Mouse (Mus musculus) hindbrain, embryonic 11.5 days (tissue): ENCODE results near the gene Degs2. TPM values are rescaled to one million over a fixed set of nuclear protein-coding genes. Genes with fewer than 3 reads are reported as not detected.

Experiments
- ATAC-seq: fragments of 200-750 bp; cut with Nextera tagmentation; 2 replicates; pipeline ENCODE4 v1.8.0; 2017; ENCODE audit warnings: mild to moderate bottlenecking, moderate TSS enrichment, moderate library complexity; ENCODE audit not compliant: low FRiP score
- DNase-seq: peaks from one replicate; pipeline ENCODE4 v3.0.0-alpha.2; 2015; ENCODE audit warnings: low spot score
- H3K27ac ChIP-seq: fragments of 300-500 bp; sonication (generic); 2 replicates; pipeline ENCODE4 v1.5.1; 2014; ENCODE audit warnings: mild to moderate bottlenecking, low read depth, low read length
- H3K27me3 ChIP-seq: fragments of 300-500 bp; sonication (generic); 2 replicates; pipeline ENCODE4 v1.6.1; 2014; ENCODE audit warnings: mild to moderate bottlenecking, low read length, moderate library complexity, mixed read lengths; ENCODE audit not compliant: control insufficient read depth, insufficient read depth
- H3K36me3 ChIP-seq: fragments of 300-500 bp; sonication (generic); 2 replicates; pipeline ENCODE4 v1.6.1; 2014; ENCODE audit warnings: mild to moderate bottlenecking, low read length, moderate library complexity, mixed read lengths; ENCODE audit not compliant: control insufficient read depth, insufficient read depth
- H3K4me1 ChIP-seq: fragments of 300-500 bp; sonication (generic); replicated peaks from 2 replicates; pipeline ENCODE4 v1.6.1; 2014; ENCODE audit warnings: low read length, mixed read lengths; ENCODE audit not compliant: control insufficient read depth, insufficient read depth
- H3K4me2 ChIP-seq: fragments of 300-500 bp; sonication (generic); replicated peaks from 2 replicates; pipeline ENCODE4 v1.6.1; 2014; ENCODE audit warnings: mild to moderate bottlenecking, low read depth, low read length
- H3K4me3 ChIP-seq: fragments of 300-500 bp; sonication (generic); 2 replicates; pipeline ENCODE4 v1.5.1; 2014; ENCODE audit warnings: low read depth, low read length
- H3K9ac ChIP-seq: fragments of 300-500 bp; sonication (generic); 2 replicates; pipeline ENCODE4 v1.6.1; 2014; ENCODE audit warnings: low read depth, low read length
- H3K9me3 ChIP-seq: fragments of 300-500 bp; sonication (generic); 2 replicates; pipeline ENCODE4 v1.6.1; 2016; ENCODE audit warnings: low read length; ENCODE audit not compliant: control insufficient read depth
- WGBS: fragments of 180-500 bp; shearing (Covaris S2); extraction: QIAGEN DNeasy Blood & Tissue Kit; methylation state at CpG from one replicate; pipeline ENCODE4 v1.1.7; 2014; 5-methylcytosine and 5-hydroxymethylcytosine counted together
- polyA plus RNA-seq: library from polyadenylated mRNA; unstranded; fragments of >200 nt; fragmentation: Nextera tagmentation; extraction: Ambion mirVana; gene quantifications from 2 replicates; pipeline ENCODE4 v1.2.1, GENCODE M21; 2014

The Degs2 gene
- polyA plus RNA-seq, 1 experiment from 2014 or later = 2.7 TPM

GRCm38 (mm10) chr12:108677116-108677515 is 25.0 kb downstream of the Degs2 start:
- Histone ChIP-seq H3K27ac (no peak overlapping the region), H3K4me3 (no peak overlapping the region), H3K4me1 (no peaks in the 10 kb centered on the region), H3K27me3 (no peaks in the 10 kb centered on the region), H3K4me2 (no peak overlapping the region), H3K9ac (no peak overlapping the region), H3K36me3 (peaks cover 13% of the 10 kb centered on the region; the same call in 1 of the 2 replicates), H3K9me3 (no peaks in the 10 kb centered on the region)
- ATAC-seq (no peak), DNase-seq (no peak)
- WGBS = 87% methylated on average over 5 of the region's 5 CpGs

- H3K9ac ChIP-seq = no peak overlapping the region
- peaks cover 10% of the 10 kb centered on the region; the same call in 1 of the 2 replicates for H3K36me3 ChIP-seq
- no peak overlapping the region for H3K4me3 ChIP-seq
- H3K27ac ChIP-seq = no peak overlapping the region
- H3K4me1 ChIP-seq = no peaks in the 10 kb centered on the region
- DNase-seq (no peak), ATAC-seq (no peak)
- H3K4me2 ChIP-seq = no peak overlapping the region
- H3K9me3 ChIP-seq = no peaks in the 10 kb centered on the region
- H3K27me3 ChIP-seq = no peaks in the 10 kb centered on the region
- 83% methylated on average over 8 of the region's 8 CpGs for WGBS
Observed at GRCm38 (mm10) chr12:108675614-108676401, 26.3 kb downstream of the Degs2 start.

DNA sequence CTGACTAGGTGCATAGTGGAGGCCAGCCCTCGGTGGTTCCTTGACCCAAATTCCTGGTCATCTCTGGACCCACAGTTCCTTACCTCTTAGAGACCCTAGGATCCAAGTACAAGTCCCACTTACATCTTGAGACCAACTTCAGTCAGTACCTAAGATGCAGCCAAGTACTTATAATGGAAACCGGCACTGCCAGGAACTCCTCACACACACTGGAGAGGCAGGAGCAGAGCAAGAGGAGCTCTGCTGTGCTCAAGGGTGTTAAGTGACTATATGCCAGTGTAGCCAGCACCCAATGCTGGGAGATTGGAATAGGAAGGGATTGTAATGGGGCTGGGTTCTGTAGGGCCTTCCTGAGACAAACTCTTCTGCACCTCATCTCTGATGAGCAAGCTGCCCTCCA is 27.2 kb downstream of the Degs2 start:
- no peak overlapping the region for H3K27ac ChIP-seq
- no peak overlapping the region for H3K4me2 ChIP-seq
- H3K4me3 ChIP-seq = no peak overlapping the region
- 89% methylated on average over 2 of the region's 2 CpGs for WGBS
- DNase-seq = no peak
- H3K4me1 ChIP-seq = no peaks in the 10 kb centered on the region
- no peaks in the 10 kb centered on the region for H3K9me3 ChIP-seq
- H3K36me3 ChIP-seq = 0 out of 2 replicates have a peak, but pooled peaks cover 5% of the 10 kb centered on the region
- no peaks in the 10 kb centered on the region for H3K27me3 ChIP-seq
- ATAC-seq = no peak
- H3K9ac ChIP-seq = no peak overlapping the region

GRCm38 (mm10) chr12:108674502-108674901 is 27.6 kb downstream of the Degs2 start:
- ATAC-seq (no peak), DNase-seq (no peak)
- Histone ChIP-seq H3K27me3 (no peaks in the 10 kb centered on the region), H3K4me3 (no peak overlapping the region), H3K4me2 (no peak overlapping the region), H3K36me3 (0 out of 2 replicates have a peak, but pooled peaks cover 5% of the 10 kb centered on the region), H3K27ac (no peak overlapping the region), H3K9ac (no peak overlapping the region), H3K9me3 (no peaks in the 10 kb centered on the region), H3K4me1 (no peaks in the 10 kb centered on the region)
- 95% methylated on average over 4 of the region's 4 CpGs for WGBS

- H3K27me3 ChIP-seq = no peaks in the 10 kb centered on the region
- H3K4me3 ChIP-seq = no peak overlapping the region
- DNase-seq (no peak), ATAC-seq (no peak)
- H3K9ac ChIP-seq = no peak overlapping the region
- 0 out of 2 replicates have a peak, but pooled peaks cover 5% of the 10 kb centered on the region for H3K36me3 ChIP-seq
- no peaks in the 10 kb centered on the region for H3K9me3 ChIP-seq
- H3K27ac ChIP-seq = no peak overlapping the region
- 67% methylated on average over 3 of the region's 3 CpGs for WGBS
- no peaks in the 10 kb centered on the region for H3K4me1 ChIP-seq
- H3K4me2 ChIP-seq = no peak overlapping the region
Observed at GRCm38 (mm10) chr12:108673546-108673945, 28.6 kb downstream of the Degs2 start.

- Histone ChIP-seq H3K27me3 (no peaks in the 10 kb centered on the region), H3K36me3 (0 out of 2 replicates have a peak, but pooled peaks cover 5% of the 10 kb centered on the region), H3K4me3 (no peak overlapping the region), H3K9ac (no peak overlapping the region), H3K9me3 (no peaks in the 10 kb centered on the region), H3K4me2 (no peak overlapping the region), H3K27ac (no peak overlapping the region), H3K4me1 (no peaks in the 10 kb centered on the region)
- ATAC-seq (no peak), DNase-seq (no peak)
- WGBS = 86% methylated on average over 4 of the region's 4 CpGs
Observed at GRCm38 (mm10) chr12:108672908-108673307, 29.2 kb downstream of the Degs2 start.

DNA sequence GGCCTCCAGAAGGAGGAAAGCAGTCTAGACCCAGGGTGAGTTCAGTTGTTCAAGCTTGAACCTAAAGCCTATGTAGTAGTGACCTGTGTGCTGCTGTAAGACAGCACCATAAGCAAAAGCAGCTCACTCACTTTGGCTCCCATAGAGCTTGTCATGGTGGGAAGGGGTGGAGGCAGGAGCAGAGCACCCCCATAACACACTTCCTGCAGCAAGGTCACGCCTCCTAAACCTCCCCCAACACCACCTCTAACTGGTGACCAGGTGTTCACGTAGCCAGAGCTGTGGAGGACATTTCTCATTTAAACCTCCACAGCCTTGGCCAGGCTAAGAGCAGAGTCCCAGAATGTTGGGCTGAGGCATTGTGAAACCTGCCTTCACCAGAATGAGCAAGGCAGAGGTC is 30.6 kb downstream of the Degs2 start:
- Histone ChIP-seq H3K4me1 (no peaks in the 10 kb centered on the region), H3K4me3 (no peak overlapping the region), H3K27me3 (no peaks in the 10 kb centered on the region), H3K4me2 (no peak overlapping the region), H3K9ac (no peak overlapping the region), H3K27ac (no peak overlapping the region), H3K36me3 (0 out of 2 replicates have a peak, but pooled peaks cover 7% of the 10 kb centered on the region), H3K9me3 (no peaks in the 10 kb centered on the region)
- 88% methylated on average over 2 of the region's 2 CpGs for WGBS
- ATAC-seq (no peak), DNase-seq (no peak)

DNA sequence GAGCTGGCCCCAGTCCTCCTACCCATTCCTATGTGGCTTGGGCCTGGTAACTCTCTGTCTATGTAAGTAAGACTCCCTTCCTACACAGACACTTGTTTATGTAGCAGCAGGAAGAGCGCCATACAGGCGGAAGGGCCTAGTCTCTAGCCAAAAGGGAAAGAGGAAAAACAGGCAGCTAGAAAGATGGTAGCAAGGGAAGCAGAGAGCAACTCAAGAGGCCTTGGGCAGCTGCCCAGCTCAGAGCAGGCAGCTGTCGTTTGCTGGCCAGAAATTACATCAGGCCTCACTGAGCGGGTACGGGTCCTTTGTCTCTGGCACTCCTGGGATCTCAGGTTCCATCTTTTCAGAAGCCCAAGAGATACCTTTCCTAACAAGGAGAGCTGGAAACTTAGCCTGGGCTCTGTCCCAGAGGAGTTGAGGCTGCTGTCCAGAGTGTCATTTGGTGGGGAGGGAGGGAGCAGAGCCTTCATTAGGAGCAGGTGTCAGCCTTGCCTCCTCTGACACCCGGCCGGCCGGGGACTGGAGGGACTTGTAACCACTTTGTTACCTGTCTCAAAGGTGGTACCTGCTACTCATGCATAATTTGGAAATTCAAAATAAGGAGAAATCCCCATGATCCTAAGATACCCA is 33.4 kb downstream of the Degs2 start:
- Histone ChIP-seq H3K27ac (no peak overlapping the region), H3K4me3 (no peak overlapping the region), H3K27me3 (no peaks in the 10 kb centered on the region), H3K9me3 (no peaks in the 10 kb centered on the region), H3K4me2 (no peak overlapping the region), H3K36me3 (0 out of 2 replicates have a peak, but pooled peaks cover 5% of the 10 kb centered on the region), H3K4me1 (no peaks in the 10 kb centered on the region), H3K9ac (no peak overlapping the region)
- ATAC-seq = no peak
- no peak for DNase-seq
- WGBS = 86% methylated on average over 8 of the region's 8 CpGs
